Mouse (Mus musculus): ENCODE results near the gene Vtcn1. TPM values are rescaled to one million over a fixed set of nuclear protein-coding genes. Genes with fewer than 3 reads are reported as not detected.

The Vtcn1 gene
- polyA plus RNA-seq, 1 experiment from 2014 or later = 0.33 TPM

Other genes starting within 250 kb of the Vtcn1 start
- 54.0 and 60.7 TPM in 2 replicates for gene Man1a2, start 140.0 kb upstream of the Vtcn1 start, polyA plus RNA-seq (2015; fragmentation: Nextera tagmentation; extraction: Ambion mirVana)
- 4.3 and 4.4 TPM in 2 replicates for gene Trim45, start 96.7 kb downstream of the Vtcn1 start, polyA plus RNA-seq (2015; fragmentation: Nextera tagmentation; extraction: Ambion mirVana)
- 8.9 and 10.5 TPM in 2 replicates for gene Ttf2, start 144.2 kb downstream of the Vtcn1 start, polyA plus RNA-seq (2015; fragmentation: Nextera tagmentation; extraction: Ambion mirVana)
- 0.09 and 0.13 TPM in 2 replicates for gene Cd101, start 204.1 kb downstream of the Vtcn1 start, polyA plus RNA-seq (2015; fragmentation: Nextera tagmentation; extraction: Ambion mirVana)

All from intestine, embryonic 16.5 days (tissue).